7 mouse cellular contexts compared by ENCODE assay signal in genomic region chr11:74771234-74771633, GRCm38 (mm10). TPM values are rescaled to one million over a fixed set of nuclear protein-coding genes. Genes with fewer than 3 reads are reported as not detected.
DNase-seq lines count a peak whose midpoint lies in the region; ATAC-seq and TF ChIP-seq lines count a peak whose summit lies in the region.

No protein-coding gene starts in this region.

- peaks cover 37% of the 10 kb centered on the region for H3K79me2 ChIP-seq in myocyte (ENCODE audit: control insufficient read depth, insufficient read depth)

- H3K4me2 ChIP-seq in intestine, embryonic 16.5 days (ENCODE audit: low read depth, low read length), result peak overlapping the region; percentile 81
- H3K4me2 ChIP-seq in myocyte (ENCODE audit: low read depth), result peak overlapping the region; percentile 96

- peak; percentile 5 for DNase-seq in right cerebral cortex, postnatal 4 days
- DNase-seq in right cerebral cortex, adult 18-20 months, result no peak
- no peak for DNase-seq in urinary bladder, postnatal 10 days (ENCODE audit: low spot score)
- no peak for DNase-seq in layer of hippocampus, adult 18-20 months (ENCODE audit: low spot score in 2 of 2)

- ATAC-seq in common myeloid progenitor, adult 5-6 weeks (replicated peaks; ENCODE audit: low read depth, poor library complexity, severe bottlenecking), result peak; percentile 3; the same call in 1 of the 2 replicates
- ATAC-seq in intestine, embryonic 16.5 days, result peak; percentile 36; the same call in 1 of the 2 replicates

- no peaks in the 10 kb centered on the region for H3K9me3 ChIP-seq in intestine, embryonic 16.5 days (ENCODE audit: control insufficient read depth, low read length)

- peaks cover 13% of the 10 kb centered on the region for H3K4me1 ChIP-seq in intestine, embryonic 16.5 days (ENCODE audit: control insufficient read depth, insufficient read depth, low read length)

- TF ChIP-seq POLR2A in myocyte (IDR thresholded peaks at IDR 0.05; ENCODE audit: insufficient read length, low read depth), result no peak

- H3K9ac ChIP-seq in intestine, embryonic 16.5 days (ENCODE audit: low read depth, low read length), result peak overlapping the region; percentile 91

- peak overlapping the region; percentile 37 for H3ac ChIP-seq in myocyte (ENCODE audit: control insufficient read depth, insufficient read length)

- no peaks in the 10 kb centered on the region for H3K27me3 ChIP-seq in intestine, embryonic 16.5 days (replicated peaks; ENCODE audit: control insufficient read depth, insufficient read depth, low read length)
- no peaks in the 10 kb centered on the region for H3K27me3 ChIP-seq in myocyte (ENCODE audit: control insufficient read depth, insufficient read depth, insufficient read length)

- WGBS in intestine, embryonic 16.5 days, result 14% methylated on average over 8 of the region's 8 CpGs

- H3K4me3 ChIP-seq in intestine, embryonic 16.5 days (ENCODE audit: low read length), result peak overlapping the region; percentile 94
- H3K4me3 ChIP-seq in myocyte, result peak overlapping the region; percentile 92

- peak overlapping the region; percentile 92 for H3K27ac ChIP-seq in intestine, embryonic 16.5 days (ENCODE audit: low read length)

- peaks cover 7% of the 10 kb centered on the region; the same call in 1 of the 2 replicates for H3K36me3 ChIP-seq in intestine, embryonic 16.5 days (ENCODE audit: control insufficient read depth, insufficient read depth, low read length)
- H3K36me3 ChIP-seq in myocyte (ENCODE audit: control insufficient read depth, insufficient read depth), result no peaks in the 10 kb centered on the region

TF ChIP-seq in myocyte, 11 proteins besides CTCF, POLR2A, EP300 and RAD21:
- no peak for TF ChIP-seq SRF (IDR thresholded peaks at IDR 0.05; ENCODE audit: control insufficient read depth, insufficient read length, low read depth)
- TF ChIP-seq USF1 (IDR thresholded peaks at IDR 0.05; ENCODE audit: low read depth), result no peak
- no peak for TF ChIP-seq REST (IDR thresholded peaks at IDR 0.05; ENCODE audit: insufficient read depth, insufficient read length)
- no peak for TF ChIP-seq CEBPB (IDR thresholded peaks at IDR 0.05; ENCODE audit: insufficient read depth, poor library complexity, severe bottlenecking)
- no peak for TF ChIP-seq TCF12 (IDR thresholded peaks at IDR 0.05; ENCODE audit: insufficient read depth, poor library complexity, severe bottlenecking)
- TF ChIP-seq E2F4 (IDR thresholded peaks at IDR 0.05; ENCODE audit: insufficient read depth), result no peak
- TF ChIP-seq POLR2AphosphoS2 (IDR thresholded peaks at IDR 0.05; ENCODE audit: insufficient read length, low read depth), result no peak
- TF ChIP-seq MYOG (IDR thresholded peaks at IDR 0.05; ENCODE audit: control insufficient read depth in 1 of 3, insufficient read depth in 1 of 3, insufficient read length in 2 of 3, low read depth in 2 of 3), result no peak
- no peak for TF ChIP-seq TCF3 (IDR thresholded peaks at IDR 0.05; ENCODE audit: insufficient read length, low read depth)
- no peak for TF ChIP-seq MAX (IDR thresholded peaks at IDR 0.05; ENCODE audit: low read depth)

RNA-seq across cellular contexts. Expression of gene Mettl16, which starts 0.6 kb away (rescaled TPM):
- 31.7 and 50.6 TPM in 2 replicates for total RNA-seq in common myeloid progenitor, adult 5-6 weeks (2017)
- 36.2 and 41.4 TPM in 2 replicates for polyA plus RNA-seq in intestine, embryonic 16.5 days (2015; fragmentation: Nextera tagmentation; extraction: Ambion mirVana)
- polyA plus RNA-seq in myocyte (2012; fragmentation: generic; extraction: Trizol), result 10.9 TPM
- total RNA-seq in layer of hippocampus, adult 18-20 months (2021), result 10 to 100 TPM; 31.4 to 32.5 TPM

RNA-seq across cellular contexts. Expression of gene Pafah1b1, which starts 46.8 kb away (rescaled TPM):
- total RNA-seq in common myeloid progenitor, adult 5-6 weeks (2017), result 64.4 and 76.8 TPM in 2 replicates
- polyA plus RNA-seq in intestine, embryonic 16.5 days (2015; fragmentation: Nextera tagmentation; extraction: Ambion mirVana), result 33.5 and 33.8 TPM in 2 replicates
- polyA plus RNA-seq in myocyte (2012; fragmentation: generic; extraction: Trizol), result 32.6 TPM
- total RNA-seq in layer of hippocampus, adult 18-20 months (2021), result 100 to 1,000 TPM; 378 to 398 TPM

RNA-seq across cellular contexts. Expression of gene Mnt, which starts 59.5 kb away (rescaled TPM):
- 4.9 and 10.6 TPM in 2 replicates for total RNA-seq in common myeloid progenitor, adult 5-6 weeks (2017)
- polyA plus RNA-seq in intestine, embryonic 16.5 days (2015; fragmentation: Nextera tagmentation; extraction: Ambion mirVana), result 3.1 and 4.0 TPM in 2 replicates
- 12.7 TPM for polyA plus RNA-seq in myocyte (2012; fragmentation: generic; extraction: Trizol)
- total RNA-seq in layer of hippocampus, adult 18-20 months (2021), result 10 to 100 TPM; 33.5 to 36.5 TPM
